Mouse (Mus musculus) myocyte (in vitro differentiated cells): ENCODE measurements around the gene Tmem52b. TPM values are rescaled to one million over a fixed set of nuclear protein-coding genes. Genes with fewer than 3 reads are reported as not detected.

Source experiments
- H3K27me3 ChIP-seq: one replicate; pipeline ENCODE4 v1.6.1; 2011; ENCODE audit not compliant: control insufficient read depth, insufficient read depth, insufficient read length
- H3K36me3 ChIP-seq: one replicate; pipeline ENCODE4 v1.6.1; 2011; ENCODE audit not compliant: control insufficient read depth, insufficient read depth
- H3K4me2 ChIP-seq: one replicate; pipeline ENCODE4 v1.6.1; 2011; ENCODE audit warnings: low read depth, control low read depth
- H3K4me3 ChIP-seq: one replicate; pipeline ENCODE4 v1.5.1; 2011; ENCODE audit warnings: mild to moderate bottlenecking, control low read depth, moderate library complexity
- H3K79me2 ChIP-seq: one replicate; pipeline ENCODE4 v1.6.1; 2011; ENCODE audit not compliant: control insufficient read depth, insufficient read depth
- H3ac ChIP-seq: one replicate; pipeline ENCODE4 v1.6.1; 2011; ENCODE audit not compliant: control insufficient read depth, insufficient read length
- CEBPB ChIP-seq: IDR thresholded peaks from 2 replicates; pipeline ENCODE4 v1.6.1; 2011; ENCODE audit warnings: mild to moderate bottlenecking, moderate library complexity; ENCODE audit not compliant: poor library complexity, insufficient read depth, severe bottlenecking
- E2F4 ChIP-seq: IDR thresholded peaks from one replicate; pipeline ENCODE4 v1.6.1; 2011; ENCODE audit warnings: mild to moderate bottlenecking, control low read depth, moderate library complexity; ENCODE audit not compliant: insufficient read depth
- MAX ChIP-seq: IDR thresholded peaks from one replicate; pipeline ENCODE4 v1.6.1; 2011; ENCODE audit warnings: low read depth, mild to moderate bottlenecking, control low read depth
- MYOD1 ChIP-seq, 3 experiments: IDR thresholded peaks; one replicate each; pipeline ENCODE4 v1.6.1; 2011; ENCODE audit warnings: control low read depth in 2 of 3, low read depth in 2 of 3, mild to moderate bottlenecking in 2 of 3, moderate library complexity in 1 of 3; ENCODE audit not compliant: insufficient read length in 2 of 3, control insufficient read depth in 1 of 3
- MYOG ChIP-seq, 3 experiments: IDR thresholded peaks; one replicate each; pipeline ENCODE4 v1.6.1; 2011; ENCODE audit warnings: control low read depth in 2 of 3, low read depth in 2 of 3, mild to moderate bottlenecking in 2 of 3; ENCODE audit not compliant: insufficient read length in 2 of 3, control insufficient read depth in 1 of 3, insufficient read depth in 1 of 3
- POLR2A ChIP-seq: IDR thresholded peaks from one replicate; pipeline ENCODE4 v1.6.1; 2011; ENCODE audit warnings: low read depth, mild to moderate bottlenecking, control low read depth, moderate library complexity; ENCODE audit not compliant: insufficient read length
- POLR2AphosphoS2 ChIP-seq: IDR thresholded peaks from one replicate; pipeline ENCODE4 v1.6.1; 2011; ENCODE audit warnings: low read depth, control low read depth; ENCODE audit not compliant: insufficient read length
- REST ChIP-seq: IDR thresholded peaks from one replicate; pipeline ENCODE4 v1.6.1; 2011; ENCODE audit warnings: mild to moderate bottlenecking, control low read depth, moderate library complexity; ENCODE audit not compliant: insufficient read depth, insufficient read length
- SRF ChIP-seq: IDR thresholded peaks from one replicate; pipeline ENCODE4 v1.6.1; 2011; ENCODE audit warnings: low read depth; ENCODE audit not compliant: control insufficient read depth, insufficient read length
- TCF12 ChIP-seq: IDR thresholded peaks from one replicate; pipeline ENCODE4 v1.6.1; 2011; ENCODE audit warnings: mild to moderate bottlenecking, control low read depth; ENCODE audit not compliant: poor library complexity, insufficient read depth, severe bottlenecking
- TCF3 ChIP-seq: IDR thresholded peaks from one replicate; pipeline ENCODE4 v1.6.1; 2011; ENCODE audit warnings: low read depth, control low read depth; ENCODE audit not compliant: insufficient read length
- USF1 ChIP-seq: IDR thresholded peaks from one replicate; pipeline ENCODE4 v1.6.1; 2011; ENCODE audit warnings: low read depth, mild to moderate bottlenecking, control low read depth, moderate library complexity
- polyA plus RNA-seq: library from polyadenylated mRNA; unstranded; fragments of >200 nt; fragmentation: generic; extraction: Trizol; gene quantifications from one replicate; pipeline ENCODE4 v1.2.1, GENCODE M21; 2012; ENCODE audit warnings: missing spikeins

Tmem52b gene
- polyA plus RNA-seq, 1 experiment = not detected

DNA sequence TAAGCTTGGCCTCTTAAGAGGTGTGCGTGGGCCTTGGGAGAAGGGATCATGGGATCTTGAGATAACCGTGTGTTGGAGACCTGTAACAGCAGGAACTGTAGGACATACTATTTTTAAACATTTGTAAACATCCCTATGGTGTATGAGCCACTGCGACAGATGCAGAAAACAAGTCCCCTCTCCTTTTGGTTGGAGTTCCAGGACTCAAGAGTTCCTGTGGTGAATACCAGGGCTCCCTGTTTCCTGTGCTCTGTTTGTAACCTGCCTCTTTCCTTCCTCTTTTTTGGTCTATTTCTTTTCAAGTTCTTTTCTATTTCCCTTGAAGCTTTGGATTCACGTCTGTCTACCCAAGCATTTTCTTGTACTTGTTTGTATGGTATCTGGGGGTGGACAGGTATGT lies 23.4 kb downstream of the Tmem52b start:
- peak overlapping the region; percentile 74 for H3K4me2 ChIP-seq
- TF ChIP-seq MYOG (IDR thresholded peaks at IDR 0.05; ENCODE audit: control insufficient read depth in 1 of 3, insufficient read depth in 1 of 3, insufficient read length in 2 of 3, low read depth in 2 of 3) = no peak
- no peak for TF ChIP-seq POLR2A
- H3K27me3 ChIP-seq = no peaks in the 10 kb centered on the region
- peaks cover 22% of the 10 kb centered on the region for H3K36me3 ChIP-seq
- peaks cover 42% of the 10 kb centered on the region for H3K79me2 ChIP-seq
- H3K4me3 ChIP-seq = no peak overlapping the region
- H3ac ChIP-seq = no peak overlapping the region

DNA sequence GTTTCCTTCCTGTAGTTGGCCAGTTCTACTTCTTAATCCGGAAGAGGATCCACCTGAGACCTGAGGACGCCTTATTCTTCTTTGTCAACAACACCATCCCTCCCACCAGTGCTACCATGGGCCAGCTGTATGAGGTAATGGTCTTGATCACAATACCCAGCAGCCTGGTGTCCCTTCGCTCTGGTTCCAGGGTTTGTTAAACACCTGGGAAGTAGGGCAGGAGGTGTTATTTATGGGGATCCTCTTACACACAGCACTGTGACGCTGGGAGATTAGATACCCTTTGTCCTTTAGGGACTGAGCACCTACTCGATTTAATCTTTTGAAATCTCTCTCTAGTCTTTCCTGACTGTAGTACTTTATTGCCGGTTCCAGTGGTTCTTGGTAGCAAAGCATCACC lies 26.2 kb downstream of the Tmem52b start:
- H3K36me3 ChIP-seq = peaks cover 40% of the 10 kb centered on the region
- H3K4me3 ChIP-seq = no peak overlapping the region
- no peak overlapping the region for H3K4me2 ChIP-seq
- no peak overlapping the region for H3ac ChIP-seq
- no peaks in the 10 kb centered on the region for H3K27me3 ChIP-seq
- H3K79me2 ChIP-seq = peaks cover 36% of the 10 kb centered on the region
- TF ChIP-seq TCF3 = no peak
- TF ChIP-seq USF1 = no peak
- no peak for TF ChIP-seq CEBPB
- no peak for TF ChIP-seq REST
- TF ChIP-seq POLR2A = no peak
- no peak for TF ChIP-seq TCF12
- TF ChIP-seq MYOG (IDR thresholded peaks at IDR 0.05; ENCODE audit: control insufficient read depth in 1 of 3, insufficient read depth in 1 of 3, insufficient read length in 2 of 3, low read depth in 2 of 3) = no peak
- TF ChIP-seq MYOD1 (IDR thresholded peaks at IDR 0.05; ENCODE audit: control insufficient read depth in 1 of 3, insufficient read length in 2 of 3, low read depth in 2 of 3) = no peak
- no peak for TF ChIP-seq E2F4
- no peak for TF ChIP-seq POLR2AphosphoS2
- no peak for TF ChIP-seq MAX

DNA sequence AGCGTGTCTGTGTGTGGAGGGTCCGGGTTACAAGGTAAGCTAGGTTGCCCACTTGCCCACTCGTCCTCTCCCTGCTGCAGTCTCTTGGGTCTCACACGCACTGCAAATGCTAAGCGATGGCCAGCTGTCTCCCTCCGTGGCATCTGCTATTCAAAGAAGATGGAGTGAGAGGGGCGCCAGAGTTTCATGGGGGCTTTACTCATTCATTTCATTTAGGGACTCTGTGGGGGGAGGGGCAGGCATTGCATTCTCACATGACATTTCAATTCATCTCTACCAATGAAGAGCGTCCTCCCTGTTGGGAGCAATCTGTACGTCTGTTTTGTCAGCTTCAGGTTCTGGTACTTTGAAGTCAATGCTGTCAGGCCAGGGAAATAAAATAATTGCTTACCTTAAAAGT lies 29.6 kb downstream of the Tmem52b start:
- no peak overlapping the region for H3ac ChIP-seq
- H3K79me2 ChIP-seq = peaks cover 3% of the 10 kb centered on the region
- H3K27me3 ChIP-seq = no peaks in the 10 kb centered on the region
- H3K36me3 ChIP-seq = peaks cover 40% of the 10 kb centered on the region
- no peak overlapping the region for H3K4me3 ChIP-seq
- no peak overlapping the region for H3K4me2 ChIP-seq
- TF ChIP-seq TCF3 = no peak

DNA sequence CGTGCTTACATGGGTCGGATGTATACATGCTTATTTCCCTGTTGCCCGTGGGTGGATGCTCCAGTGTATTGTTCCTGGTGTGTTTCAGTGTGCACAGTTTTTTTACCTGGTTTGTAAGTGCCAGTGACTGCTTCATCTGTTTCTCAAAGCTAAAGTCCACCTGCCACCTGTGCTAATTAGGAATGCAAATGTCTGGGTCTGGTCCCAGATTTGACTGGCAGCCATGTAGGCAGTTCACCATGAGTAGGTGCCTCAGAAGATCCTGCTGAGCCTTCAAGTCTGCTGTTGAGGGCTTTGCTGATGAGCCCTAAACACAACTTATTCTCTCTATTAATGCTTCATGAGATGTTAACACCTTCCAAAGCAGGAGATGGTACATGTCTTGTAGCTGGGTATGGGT lies 30.2 kb downstream of the Tmem52b start:
- Histone ChIP-seq H3K4me2 (no peak overlapping the region), H3K79me2 (no peaks in the 10 kb centered on the region), H3ac (no peak overlapping the region), H3K27me3 (no peaks in the 10 kb centered on the region), H3K4me3 (no peak overlapping the region), H3K36me3 (peaks cover 36% of the 10 kb centered on the region)
- TF ChIP-seq USF1 = no peak
- TF ChIP-seq CEBPB = no peak
- no peak for TF ChIP-seq REST
- no peak for TF ChIP-seq MAX
- TF ChIP-seq MYOD1 (IDR thresholded peaks at IDR 0.05; ENCODE audit: control insufficient read depth in 1 of 3, insufficient read length in 2 of 3, low read depth in 2 of 3) = no peak
- TF ChIP-seq E2F4 = no peak
- no peak for TF ChIP-seq POLR2A
- no peak for TF ChIP-seq TCF12
- no peak for TF ChIP-seq TCF3
- TF ChIP-seq POLR2AphosphoS2 = no peak
- no peak for TF ChIP-seq SRF
- no peak for TF ChIP-seq MYOG (IDR thresholded peaks at IDR 0.05; ENCODE audit: control insufficient read depth in 1 of 3, insufficient read depth in 1 of 3, insufficient read length in 2 of 3, low read depth in 2 of 3)

DNA sequence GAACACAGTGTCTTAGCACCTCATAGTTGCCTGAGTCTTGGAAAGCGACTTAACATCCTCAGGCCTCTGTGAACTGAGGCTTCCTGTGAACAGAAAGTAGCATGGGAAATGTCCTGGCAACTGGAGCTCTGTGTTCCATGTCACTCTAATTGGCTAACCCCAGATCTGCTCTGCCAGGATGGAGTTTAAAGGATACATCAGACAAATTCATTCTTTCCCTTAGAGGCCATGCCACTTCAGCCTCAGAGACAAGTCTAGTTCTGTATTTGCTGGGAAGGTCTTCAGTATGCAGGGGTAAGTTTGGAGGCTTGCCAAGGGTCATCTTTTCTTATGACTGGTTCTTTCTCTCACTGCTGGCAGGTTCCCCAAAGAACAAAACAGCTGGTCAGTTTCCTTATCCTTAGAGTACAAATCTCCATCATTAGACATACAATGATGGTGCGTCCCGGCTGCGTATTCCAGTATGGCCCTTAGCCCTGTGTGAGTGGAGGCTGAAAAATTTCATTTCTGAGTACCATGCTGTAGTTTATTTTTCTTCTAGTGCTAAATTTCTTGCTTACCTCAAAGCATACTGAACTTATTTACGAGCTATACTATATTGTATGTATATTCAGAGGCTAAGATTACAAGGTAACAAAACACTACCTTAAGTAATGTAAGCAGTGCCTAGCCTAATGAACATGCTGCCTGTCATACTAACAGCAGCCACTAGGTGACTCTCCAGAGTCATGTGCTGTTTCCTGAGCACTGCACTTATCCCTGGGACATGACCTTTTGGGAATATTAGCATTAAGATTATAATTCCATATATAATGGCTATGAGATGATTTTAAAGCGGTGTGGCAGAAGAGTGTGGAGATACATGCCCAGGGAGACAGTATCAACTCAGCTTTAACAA lies 31.6 kb downstream of the Tmem52b start:
- no peak overlapping the region for H3K4me3 ChIP-seq
- no peaks in the 10 kb centered on the region for H3K27me3 ChIP-seq
- H3K36me3 ChIP-seq = peaks cover 29% of the 10 kb centered on the region
- H3ac ChIP-seq = no peak overlapping the region
- TF ChIP-seq USF1 (peak; percentile 51), MYOD1 (IDR thresholded peaks at IDR 0.05; ENCODE audit: control insufficient read depth in 1 of 3, insufficient read length in 2 of 3, low read depth in 2 of 3) (no peak)
- H3K4me2 ChIP-seq = no peak overlapping the region
- H3K79me2 ChIP-seq = no peaks in the 10 kb centered on the region
